ENCODE assay signal across 9 mouse cellular contexts in genomic region chr8:83748708-83749107, GRCm38 (mm10). TPM values are rescaled to one million over a fixed set of nuclear protein-coding genes. Genes with fewer than 3 reads are reported as not detected.
DNase-seq lines count a peak whose midpoint lies in the region; ATAC-seq and TF ChIP-seq lines count a peak whose summit lies in the region.
"Had no signal": no experiment of that assay in that cellular context is flagged by ENCODE, and none has a peak within 500 bp of the region (broad histone marks: within the 10 kb centered on the region; RNA-seq: fewer than 3 reads in every experiment).

No protein-coding gene starts in this region.

- no peak overlapping the region for H3K4me2 ChIP-seq in hindbrain, embryonic 13.5 days
- H3K4me2 ChIP-seq in intestine, embryonic 16.5 days (ENCODE audit: low read depth, low read length): 0 out of 2 replicates have a peak overlapping the region, but pooled peaks have one; percentile 63

- peaks cover 44% of the 10 kb centered on the region for H3K27me3 ChIP-seq in hindbrain, embryonic 10.5 days (ENCODE audit: insufficient read depth, poor library complexity, severe bottlenecking)
- H3K27me3 ChIP-seq in hindbrain, embryonic 13.5 days: peaks cover 23% of the 10 kb centered on the region
- H3K27me3 ChIP-seq in intestine, embryonic 16.5 days (replicated peaks; ENCODE audit: control insufficient read depth, insufficient read depth, low read length): no peaks in the 10 kb centered on the region

- H3K4me1 ChIP-seq in hindbrain, embryonic 10.5 days (replicated peaks): peaks cover 32% of the 10 kb centered on the region
- peaks cover 16% of the 10 kb centered on the region for H3K4me1 ChIP-seq in hindbrain, embryonic 13.5 days (replicated peaks)
- peaks cover 12% of the 10 kb centered on the region; the same call in 1 of the 2 replicates for H3K4me1 ChIP-seq in intestine, embryonic 16.5 days (ENCODE audit: control insufficient read depth, insufficient read depth, low read length)

- ATAC-seq in hindbrain, embryonic 13.5 days (ENCODE audit: low FRiP score): no peak
- peak; percentile 69 for ATAC-seq in intestine, embryonic 16.5 days
- no peak for ATAC-seq in erythroid progenitor cell, adult 5-6 weeks (replicated peaks; ENCODE audit: low FRiP score, poor library complexity, severe bottlenecking)

- TF ChIP-seq CTCF in gastrocnemius, adult 2 months (IDR thresholded peaks at IDR 0.05): no peak

- H3K27ac ChIP-seq in hindbrain, embryonic 10.5 days: peak overlapping the region; percentile 78; the same call in 1 of the 2 replicates
- no peak overlapping the region for H3K27ac ChIP-seq in hindbrain, embryonic 13.5 days
- H3K27ac ChIP-seq in gastrocnemius, adult 2 months: peak overlapping the region; percentile 91
- H3K27ac ChIP-seq in intestine, embryonic 16.5 days (ENCODE audit: low read length): peak overlapping the region; percentile 75
- peak overlapping the region; percentile 59 for H3K27ac ChIP-seq in macrophage
- H3K27ac ChIP-seq: midbrain, embryonic 12.5 days had no signal

- H3K36me3 ChIP-seq in hindbrain, embryonic 10.5 days: no peaks in the 10 kb centered on the region
- H3K36me3 ChIP-seq in hindbrain, embryonic 13.5 days: no peaks in the 10 kb centered on the region
- no peaks in the 10 kb centered on the region for H3K36me3 ChIP-seq in intestine, embryonic 16.5 days (ENCODE audit: control insufficient read depth, insufficient read depth, low read length)
- no peaks in the 10 kb centered on the region for H3K36me3 ChIP-seq in macrophage (ENCODE audit: inconsistent target)
- H3K36me3 ChIP-seq: midbrain, embryonic 12.5 days had no signal

- WGBS in hindbrain, embryonic 10.5 days: 44% methylated on average over 3 of the region's 3 CpGs
- WGBS in hindbrain, embryonic 13.5 days: 39% methylated on average over 3 of the region's 3 CpGs
- 36% methylated on average over 3 of the region's 3 CpGs for WGBS in intestine, embryonic 16.5 days
- WGBS in macrophage (ENCODE audit: missing documents): 0% methylated on average over 3 of the region's 3 CpGs

- no peak overlapping the region for H3K9ac ChIP-seq in hindbrain, embryonic 13.5 days
- H3K9ac ChIP-seq in intestine, embryonic 16.5 days (ENCODE audit: low read depth, low read length): no peak overlapping the region

- no peaks in the 10 kb centered on the region for H3K79me2 ChIP-seq in macrophage (ENCODE audit: inconsistent target)

- intact Hi-C loops in gastrocnemius, adult 2 months (cut with DNase I): no loop called here

- no peak for DNase-seq in hindbrain, embryonic 10.5 days (ENCODE audit: low spot score)
- DNase-seq in gastrocnemius, adult 2 months: peak; percentile 73
- DNase-seq in thymus, adult 18-20 months: peak; percentile 83 to 91
- DNase-seq in cerebellum, adult 8-10 months: no peak

- H3K4me3 ChIP-seq in hindbrain, embryonic 10.5 days: 0 out of 2 replicates have a peak overlapping the region, but pooled peaks have one; percentile 7
- H3K4me3 ChIP-seq in hindbrain, embryonic 13.5 days: no peak overlapping the region
- peak overlapping the region; percentile 78 for H3K4me3 ChIP-seq in gastrocnemius, adult 2 months
- H3K4me3 ChIP-seq in intestine, embryonic 16.5 days (ENCODE audit: low read length): no peak overlapping the region
- H3K4me3 ChIP-seq in macrophage (ENCODE audit: inconsistent target): no peak overlapping the region

- no peaks in the 10 kb centered on the region for H3K9me3 ChIP-seq in hindbrain, embryonic 10.5 days
- no peaks in the 10 kb centered on the region for H3K9me3 ChIP-seq in hindbrain, embryonic 13.5 days
- no peaks in the 10 kb centered on the region for H3K9me3 ChIP-seq in intestine, embryonic 16.5 days (ENCODE audit: control insufficient read depth, low read length)
- H3K9me3 ChIP-seq: midbrain, embryonic 12.5 days had no signal

RNA-seq across cellular contexts. Expression of gene Adgre5, which starts 7.6 kb away (rescaled TPM):
- polyA plus RNA-seq in hindbrain, embryonic 10.5 days (2016; fragmentation: Nextera tagmentation; extraction: Ambion mirVana): 6.9 and 9.3 TPM in 2 replicates
- polyA plus RNA-seq in hindbrain, embryonic 13.5 days (2015; fragmentation: Nextera tagmentation; extraction: Ambion mirVana): 12.3 and 13.0 TPM in 2 replicates
- 10 to 100 TPM; 16.3 to 27.7 TPM for total RNA-seq in gastrocnemius, adult 2 months (2021)
- polyA plus RNA-seq in intestine, embryonic 16.5 days (2015; fragmentation: Nextera tagmentation; extraction: Ambion mirVana): 39.5 TPM in 2 replicates
- 100 to 1,000 TPM in 9 of 26 experiments, 10 to 100 TPM in 17; 18.0 to 360 (median 72.3) TPM for total RNA-seq in macrophage (2018; cell fraction: chromatin; rRNA removed)
- 100 to 1,000 TPM in 10 of 26 experiments, 10 to 100 TPM in 16; 30.6 to 139 (median 64.6) TPM for total RNA-seq in macrophage (2018; cell fraction: cytosol; rRNA removed)
- 100 to 1,000 TPM in 11 of 26 experiments, 10 to 100 TPM in 15; 40.1 to 399 (median 96.9) TPM for total RNA-seq in macrophage (2018; cell fraction: nucleus; rRNA removed)
- polyA plus RNA-seq in macrophage (2018): 33.0 to 180 TPM (median 147 TPM) in 3 replicates
- total RNA-seq in erythroid progenitor cell, adult 5-6 weeks (2015; ENCODE audit: low replicate concordance): 34.8 and 54.8 TPM in 2 replicates
- total RNA-seq in erythroid progenitor cell, adult 5-6 weeks (2017; ENCODE audit: low replicate concordance): 28.8 and 29.0 TPM in 2 replicates

RNA-seq across cellular contexts. Expression of gene Ddx39, which starts 33.7 kb away (rescaled TPM):
- polyA plus RNA-seq in hindbrain, embryonic 10.5 days (2016; fragmentation: Nextera tagmentation; extraction: Ambion mirVana): 253 and 322 TPM in 2 replicates
- 116 and 119 TPM in 2 replicates for polyA plus RNA-seq in hindbrain, embryonic 13.5 days (2015; fragmentation: Nextera tagmentation; extraction: Ambion mirVana)
- 10 to 100 TPM; 11.2 to 13.1 TPM for total RNA-seq in gastrocnemius, adult 2 months (2021)
- 204 and 224 TPM in 2 replicates for polyA plus RNA-seq in intestine, embryonic 16.5 days (2015; fragmentation: Nextera tagmentation; extraction: Ambion mirVana)
- total RNA-seq in macrophage (2018; cell fraction: chromatin; rRNA removed): 10 to 100 TPM in 24 of 26 experiments, 1 to 10 TPM in 2; 8.1 to 68.9 (median 39.1) TPM
- 10 to 100 TPM; 19.7 to 36.9 (median 27.3) TPM for total RNA-seq in macrophage (2018; cell fraction: cytosol; rRNA removed)
- total RNA-seq in macrophage (2018; cell fraction: nucleus; rRNA removed): 10 to 100 TPM; 14.2 to 62.7 (median 30.3) TPM
- polyA plus RNA-seq in macrophage (2018): 12.5 to 63.9 TPM (median 26.0 TPM) in 3 replicates
- 86.5 and 90.1 TPM in 2 replicates for total RNA-seq in erythroid progenitor cell, adult 5-6 weeks (2015; ENCODE audit: low replicate concordance)
- total RNA-seq in erythroid progenitor cell, adult 5-6 weeks (2017; ENCODE audit: low replicate concordance): 47.4 and 93.2 TPM in 2 replicates

RNA-seq across cellular contexts. Expression of gene Pkn1, which starts 49.7 kb away (rescaled TPM):
- 28.2 and 29.9 TPM in 2 replicates for polyA plus RNA-seq in hindbrain, embryonic 10.5 days (2016; fragmentation: Nextera tagmentation; extraction: Ambion mirVana)
- polyA plus RNA-seq in hindbrain, embryonic 13.5 days (2015; fragmentation: Nextera tagmentation; extraction: Ambion mirVana): 20.7 and 23.7 TPM in 2 replicates
- 10 to 100 TPM; 25.8 to 29.9 TPM for total RNA-seq in gastrocnemius, adult 2 months (2021)
- 19.9 and 29.6 TPM in 2 replicates for polyA plus RNA-seq in intestine, embryonic 16.5 days (2015; fragmentation: Nextera tagmentation; extraction: Ambion mirVana)
- 100 to 1,000 TPM; 197 to 855 (median 544) TPM for total RNA-seq in macrophage (2018; cell fraction: chromatin; rRNA removed)
- 100 to 1,000 TPM in 19 of 26 experiments, 10 to 100 TPM in 7; 81.1 to 165 (median 118) TPM for total RNA-seq in macrophage (2018; cell fraction: cytosol; rRNA removed)
- total RNA-seq in macrophage (2018; cell fraction: nucleus; rRNA removed): 100 to 1,000 TPM; 156 to 497 (median 323) TPM
- 76.4 to 110 TPM (median 109 TPM) in 3 replicates for polyA plus RNA-seq in macrophage (2018)
- 12.6 and 25.9 TPM in 2 replicates for total RNA-seq in erythroid progenitor cell, adult 5-6 weeks (2015; ENCODE audit: low replicate concordance)
- total RNA-seq in erythroid progenitor cell, adult 5-6 weeks (2017; ENCODE audit: low replicate concordance): 9.2 and 11.0 TPM in 2 replicates

Comparison
In these comparisons a context has a peak if more than half of its experiments do, and no peak if none do; other contexts are left out.
1. H3K4me3 ChIP-seq: peak in hindbrain, embryonic 10.5 days (single experiment) and gastrocnemius, adult 2 months (single experiment); none in hindbrain, embryonic 13.5 days (single experiment), intestine, embryonic 16.5 days (single experiment) and macrophage (single experiment).
2. DNase-seq: peak in gastrocnemius, adult 2 months (single experiment) and thymus, adult 18-20 months (2 of 2); none in hindbrain, embryonic 10.5 days (single experiment) and cerebellum, adult 8-10 months (single experiment).